Mouse (Mus musculus): ENCODE results near the gene Ubox5. TPM values are rescaled to one million over a fixed set of nuclear protein-coding genes. Genes with fewer than 3 reads are reported as not detected.
A peak's percentile ranks its signal among the peaks of the same experiment; 100 is the strongest.

The Ubox5 gene
- polyA plus RNA-seq, 1 experiment from 2014 or later: 9.6 TPM

- Histone ChIP-seq H3K27ac (ENCODE audit: low read length) (no peak within 1 kb of the TSS), H3K36me3 (ENCODE audit: control insufficient read depth, insufficient read depth, low read length) (no peaks in the 10 kb centered on the region), H3K9ac (ENCODE audit: low read length) (peak within 1 kb of the TSS; percentile 50; the same call in 1 of the 2 replicates), H3K9me3 (replicated peaks; ENCODE audit: control insufficient read depth, low read length) (no peaks in the 10 kb centered on the region), H3K4me2 (ENCODE audit: low read depth, low read length) (peak within 1 kb of the TSS; percentile 50), H3K27me3 (ENCODE audit: control insufficient read depth, insufficient read depth, low read length) (peaks cover 53% of the 10 kb centered on the region), H3K4me3 (replicated peaks; ENCODE audit: low read length) (peak within 1 kb of the TSS; percentile 30), H3K4me1 (ENCODE audit: control insufficient read depth, insufficient read depth, low read length) (peaks cover 9% of the 10 kb centered on the region)
- 52% methylated on average over 9 of the region's 9 CpGs for WGBS
- ATAC-seq (ENCODE audit: insufficient read depth, low FRiP score): no peak
These were observed 54.0 kb downstream of the Ubox5 start, which contains the start of gene Oxt for GRCm38 (mm10) chr2:130575873-130576272. TSS of gene Oxt (plus strand) at chr2:130576173.

- Histone ChIP-seq H3K4me1 (ENCODE audit: control insufficient read depth, insufficient read depth, low read length) (peaks cover 5% of the 10 kb centered on the region; the same call in 1 of the 2 replicates), H3K9me3 (replicated peaks; ENCODE audit: control insufficient read depth, low read length) (no peaks in the 10 kb centered on the region), H3K27ac (ENCODE audit: low read length) (no peak overlapping the region), H3K9ac (ENCODE audit: low read length) (no peak overlapping the region), H3K27me3 (ENCODE audit: control insufficient read depth, insufficient read depth, low read length) (peaks cover 46% of the 10 kb centered on the region), H3K4me2 (ENCODE audit: low read depth, low read length) (no peak overlapping the region), H3K36me3 (ENCODE audit: control insufficient read depth, insufficient read depth, low read length) (no peaks in the 10 kb centered on the region), H3K4me3 (replicated peaks; ENCODE audit: low read length) (no peak overlapping the region)
- no peak for ATAC-seq (ENCODE audit: insufficient read depth, low FRiP score)
- WGBS: 83% methylated on average over 5 of the region's 5 CpGs
These were observed 54.9 kb downstream of the Ubox5 start for GRCm38 (mm10) chr2:130574960-130575359.

- H3K4me2 ChIP-seq (ENCODE audit: low read depth, low read length): no peak overlapping the region
- no peak overlapping the region for H3K9ac ChIP-seq (ENCODE audit: low read length)
- ATAC-seq (ENCODE audit: insufficient read depth, low FRiP score): no peak
These were observed 59.9 kb downstream of the Ubox5 start for GRCm38 (mm10) chr2:130569926-130570325.

GRCm38 (mm10) chr2:130568921-130569320 is 60.9 kb downstream of the Ubox5 start:
- Histone ChIP-seq H3K4me3 (replicated peaks; ENCODE audit: low read length) (no peak overlapping the region), H3K9me3 (replicated peaks; ENCODE audit: control insufficient read depth, low read length) (no peaks in the 10 kb centered on the region), H3K27me3 (ENCODE audit: control insufficient read depth, insufficient read depth, low read length) (no peaks in the 10 kb centered on the region), H3K27ac (ENCODE audit: low read length) (no peak overlapping the region), H3K36me3 (ENCODE audit: control insufficient read depth, insufficient read depth, low read length) (no peaks in the 10 kb centered on the region), H3K9ac (ENCODE audit: low read length) (no peak overlapping the region), H3K4me1 (ENCODE audit: control insufficient read depth, insufficient read depth, low read length) (peaks cover 9% of the 10 kb centered on the region), H3K4me2 (ENCODE audit: low read depth, low read length) (no peak overlapping the region)
- ATAC-seq (ENCODE audit: insufficient read depth, low FRiP score): no peak
- 68% methylated on average over 4 of the region's 4 CpGs for WGBS

More at GRCm38 (mm10) chr2:130569926-130570325, 59.9 kb downstream of the Ubox5 start:
- Histone ChIP-seq H3K36me3 (ENCODE audit: control insufficient read depth, insufficient read depth, low read length) (no peaks in the 10 kb centered on the region), H3K4me3 (replicated peaks; ENCODE audit: low read length) (no peak overlapping the region), H3K9me3 (replicated peaks; ENCODE audit: control insufficient read depth, low read length) (no peaks in the 10 kb centered on the region), H3K4me1 (ENCODE audit: control insufficient read depth, insufficient read depth, low read length) (peaks cover 2% of the 10 kb centered on the region; the same call in 1 of the 2 replicates), H3K27ac (ENCODE audit: low read length) (no peak overlapping the region), H3K27me3 (ENCODE audit: control insufficient read depth, insufficient read depth, low read length) (0 out of 2 replicates have a peak, but pooled peaks cover under 1% of the 10 kb centered on the region)

- no peak for ATAC-seq (ENCODE audit: insufficient read depth, low FRiP score)
These were observed 64.9 kb downstream of the Ubox5 start for GRCm38 (mm10) chr2:130564983-130565382.

GRCm38 (mm10) chr2:130564063-130564462 is 65.8 kb downstream of the Ubox5 start:
- H3K4me2 ChIP-seq (ENCODE audit: low read depth, low read length): peak overlapping the region; percentile 94
- H3K9me3 ChIP-seq (replicated peaks; ENCODE audit: control insufficient read depth, low read length): no peaks in the 10 kb centered on the region
- ATAC-seq (ENCODE audit: insufficient read depth, low FRiP score): no peak
- H3K27ac ChIP-seq (ENCODE audit: low read length): peak overlapping the region; percentile 25; the same call in 1 of the 2 replicates
- peak overlapping the region; percentile 86 for H3K9ac ChIP-seq (ENCODE audit: low read length)
- H3K4me3 ChIP-seq (replicated peaks; ENCODE audit: low read length): peak overlapping the region; percentile 81
- peaks cover 14% of the 10 kb centered on the region for H3K4me1 ChIP-seq (ENCODE audit: control insufficient read depth, insufficient read depth, low read length)
- under 1% methylated on average over 23 of the region's 23 CpGs for WGBS
- H3K36me3 ChIP-seq (ENCODE audit: control insufficient read depth, insufficient read depth, low read length): no peaks in the 10 kb centered on the region
- no peaks in the 10 kb centered on the region for H3K27me3 ChIP-seq (ENCODE audit: control insufficient read depth, insufficient read depth, low read length)

More at GRCm38 (mm10) chr2:130564983-130565382, 64.9 kb downstream of the Ubox5 start:
- H3K4me2 ChIP-seq (ENCODE audit: low read depth, low read length): peak overlapping the region; percentile 94
- peaks cover 14% of the 10 kb centered on the region for H3K4me1 ChIP-seq (ENCODE audit: control insufficient read depth, insufficient read depth, low read length)
- H3K27me3 ChIP-seq (ENCODE audit: control insufficient read depth, insufficient read depth, low read length): no peaks in the 10 kb centered on the region
- H3K4me3 ChIP-seq (replicated peaks; ENCODE audit: low read length): no peak overlapping the region
- H3K9ac ChIP-seq (ENCODE audit: low read length): peak overlapping the region; percentile 86; the same call in 1 of the 2 replicates
- 81% methylated on average over 8 of the region's 8 CpGs for WGBS
- no peak overlapping the region for H3K27ac ChIP-seq (ENCODE audit: low read length)
- H3K36me3 ChIP-seq (ENCODE audit: control insufficient read depth, insufficient read depth, low read length): no peaks in the 10 kb centered on the region
- H3K9me3 ChIP-seq (replicated peaks; ENCODE audit: control insufficient read depth, low read length): no peaks in the 10 kb centered on the region

GRCm38 (mm10) chr2:130563212-130564055 is 66.4 kb downstream of the Ubox5 start, which contains the start of gene Mrps26:
TSS of gene Mrps26 (plus strand) at chr2:130563742.
- Histone ChIP-seq H3K9me3 (replicated peaks; ENCODE audit: control insufficient read depth, low read length) (no peaks in the 10 kb centered on the region), H3K27ac (ENCODE audit: low read length) (peak within 1 kb of the TSS; percentile 75), H3K36me3 (ENCODE audit: control insufficient read depth, insufficient read depth, low read length) (no peaks in the 10 kb centered on the region), H3K9ac (ENCODE audit: low read length) (peak within 1 kb of the TSS; percentile 86), H3K27me3 (ENCODE audit: control insufficient read depth, insufficient read depth, low read length) (no peaks in the 10 kb centered on the region), H3K4me1 (ENCODE audit: control insufficient read depth, insufficient read depth, low read length) (peaks cover 14% of the 10 kb centered on the region), H3K4me3 (replicated peaks; ENCODE audit: low read length) (peak within 1 kb of the TSS; percentile 81), H3K4me2 (ENCODE audit: low read depth, low read length) (peak within 1 kb of the TSS; percentile 94)
- under 1% methylated on average over 61 of the region's 61 CpGs for WGBS
- ATAC-seq (ENCODE audit: insufficient read depth, low FRiP score): peak; percentile 99

- H3K4me3 ChIP-seq (replicated peaks; ENCODE audit: low read length): no peak overlapping the region
- H3K9me3 ChIP-seq (replicated peaks; ENCODE audit: control insufficient read depth, low read length): no peaks in the 10 kb centered on the region
- no peaks in the 10 kb centered on the region for H3K27me3 ChIP-seq (ENCODE audit: control insufficient read depth, insufficient read depth, low read length)
- WGBS: 67% methylated on average over 2 of the region's 2 CpGs
- H3K27ac ChIP-seq (ENCODE audit: low read length): no peak overlapping the region
- no peak for ATAC-seq (ENCODE audit: insufficient read depth, low FRiP score)
- peaks cover 10% of the 10 kb centered on the region; the same call in 1 of the 2 replicates for H3K36me3 ChIP-seq (ENCODE audit: control insufficient read depth, insufficient read depth, low read length)
- no peak overlapping the region for H3K4me2 ChIP-seq (ENCODE audit: low read depth, low read length)
- H3K9ac ChIP-seq (ENCODE audit: low read length): no peak overlapping the region
- peaks cover 3% of the 10 kb centered on the region; the same call in 1 of the 2 replicates for H3K4me1 ChIP-seq (ENCODE audit: control insufficient read depth, insufficient read depth, low read length)
These were observed 71.8 kb downstream of the Ubox5 start for GRCm38 (mm10) chr2:130558015-130558414.

- WGBS: 92% methylated on average over 2 of the region's 2 CpGs
- H3K9ac ChIP-seq (ENCODE audit: low read length): no peak overlapping the region
- H3K27ac ChIP-seq (ENCODE audit: low read length): no peak overlapping the region
- no peak overlapping the region for H3K4me3 ChIP-seq (replicated peaks; ENCODE audit: low read length)
- no peaks in the 10 kb centered on the region for H3K4me1 ChIP-seq (ENCODE audit: control insufficient read depth, insufficient read depth, low read length)
- H3K36me3 ChIP-seq (ENCODE audit: control insufficient read depth, insufficient read depth, low read length): peaks cover 14% of the 10 kb centered on the region; the same call in 1 of the 2 replicates
- no peaks in the 10 kb centered on the region for H3K9me3 ChIP-seq (replicated peaks; ENCODE audit: control insufficient read depth, low read length)
- no peak for ATAC-seq (ENCODE audit: insufficient read depth, low FRiP score)
- no peak overlapping the region for H3K4me2 ChIP-seq (ENCODE audit: low read depth, low read length)
- H3K27me3 ChIP-seq (ENCODE audit: control insufficient read depth, insufficient read depth, low read length): no peaks in the 10 kb centered on the region
These were observed 72.4 kb downstream of the Ubox5 start for GRCm38 (mm10) chr2:130557462-130557861.
